Mouse (Mus musculus) ES-Bruce4 (cell line): ENCODE measurements around the gene Rab40c.

ENCODE experiments used
- CTCF ChIP-seq: IDR thresholded peaks from one replicate; pipeline ENCODE4 v1.8.1; 2011; ENCODE audit warnings: low read depth, low read length
- EP300 ChIP-seq: IDR thresholded peaks from 2 replicates; pipeline ENCODE4 v1.6.1; 2011; ENCODE audit warnings: low read depth, low read length; ENCODE audit not compliant: insufficient read depth

- no peak for TF ChIP-seq EP300
- no peak for TF ChIP-seq CTCF
Observed at GRCm38 (mm10) chr17:25869498-25869897, 50.0 kb downstream of the Rab40c start.
